Mouse (Mus musculus): ENCODE data around the gene Elk3. TPM values are rescaled to one million over a fixed set of nuclear protein-coding genes. Genes with fewer than 3 reads are reported as not detected.

Gene Elk3
- polyA plus RNA-seq, 1 experiment from 2014 or later, result 53.9 TPM

DNA sequence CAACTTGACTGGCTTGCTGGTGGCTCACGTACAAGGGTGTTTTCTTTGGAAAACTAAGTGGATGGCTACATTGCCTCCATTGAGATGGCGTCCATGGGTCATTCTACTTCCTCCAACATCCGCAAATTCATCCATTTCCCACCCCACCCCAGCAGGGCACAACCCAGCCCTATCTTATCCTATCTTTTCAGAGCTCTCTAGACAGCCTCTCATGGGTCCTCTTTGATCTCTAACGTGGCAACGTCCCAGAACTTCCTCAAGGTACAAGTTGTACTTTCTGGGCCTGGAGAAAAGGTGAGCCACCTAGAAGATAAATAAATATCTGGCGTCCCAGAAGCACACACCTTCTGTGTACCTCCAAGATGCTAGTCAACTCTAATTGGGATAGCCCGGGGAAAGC lies 17.3 kb downstream of the Elk3 start:
- no peaks in the 10 kb centered on the region for H3K9me3 ChIP-seq (replicated peaks; ENCODE audit: low read length)
- H3K27ac ChIP-seq, result 0 out of 2 replicates have a peak overlapping the region, but pooled peaks have one; percentile 76
- no peaks in the 10 kb centered on the region for H3K36me3 ChIP-seq (ENCODE audit: insufficient read depth, low read length)
- no peak overlapping the region for H3K9ac ChIP-seq (ENCODE audit: low read depth, low read length)
- DNase-seq (ENCODE audit: low spot score) (no peak), ATAC-seq (replicated peaks; ENCODE audit: low FRiP score, low read depth) (no peak)
- H3K4me2 ChIP-seq (ENCODE audit: low read length), result no peak overlapping the region
- WGBS, result 58% methylated on average over 7 of the region's 7 CpGs
- H3K4me1 ChIP-seq (replicated peaks; ENCODE audit: insufficient read depth, low read length), result peaks cover 17% of the 10 kb centered on the region
- H3K27me3 ChIP-seq (ENCODE audit: insufficient read depth, low read length), result no peaks in the 10 kb centered on the region
- no peak overlapping the region for H3K4me3 ChIP-seq (replicated peaks; ENCODE audit: low read depth, low read length)
- no peak for TF ChIP-seq CTCF (IDR thresholded peaks at IDR 0.05; ENCODE audit: low read depth)

DNA sequence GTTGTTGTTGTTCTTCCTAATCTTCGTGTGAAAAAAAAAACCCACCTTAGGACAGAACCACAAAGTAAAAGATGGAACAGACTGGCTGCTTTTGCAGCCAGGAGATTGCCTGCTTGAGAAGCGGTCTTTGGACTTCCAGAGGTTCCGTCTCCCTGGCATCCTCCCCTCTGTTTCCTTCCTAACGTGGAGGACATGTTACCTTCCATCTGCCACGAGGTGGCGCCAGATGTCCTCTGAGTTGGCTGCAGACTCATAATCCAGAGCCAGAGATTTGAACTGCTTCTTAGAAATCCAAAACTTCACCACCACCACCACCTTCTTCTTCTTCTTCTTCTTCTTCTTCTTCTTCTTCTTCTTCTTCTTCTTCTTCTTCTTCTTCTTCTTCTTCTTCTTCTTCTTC lies 19.1 kb downstream of the Elk3 start:
- peak; percentile 82 for TF ChIP-seq CTCF (IDR thresholded peaks at IDR 0.05; ENCODE audit: low read depth)
- 0 out of 2 replicates have a peak, but pooled peaks have one; percentile 52 for ATAC-seq (replicated peaks; ENCODE audit: low FRiP score, low read depth)

DNA sequence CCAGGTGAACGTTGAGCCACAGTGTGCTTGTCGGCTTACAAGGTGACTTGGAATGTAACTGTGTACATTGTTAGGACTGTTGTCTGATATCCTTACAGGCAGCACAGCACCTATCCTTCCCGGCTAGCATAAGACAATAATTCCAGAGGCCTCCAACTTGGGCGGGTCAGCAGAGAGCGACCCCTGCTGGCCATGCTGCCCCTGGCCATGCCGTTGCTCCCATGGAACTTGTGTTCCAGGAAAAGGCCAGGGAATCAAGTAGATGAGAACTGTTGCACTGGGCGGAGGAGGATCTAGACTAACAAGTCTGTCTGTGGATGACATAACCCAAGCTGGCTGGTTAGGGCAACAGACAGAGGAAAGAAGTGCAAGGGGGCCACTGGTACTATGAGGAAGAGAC lies 19.6 kb downstream of the Elk3 start:
- Histone ChIP-seq H3K36me3 (ENCODE audit: insufficient read depth, low read length) (0 out of 2 replicates have a peak, but pooled peaks cover 2% of the 10 kb centered on the region), H3K27me3 (ENCODE audit: insufficient read depth, low read length) (no peaks in the 10 kb centered on the region), H3K4me3 (replicated peaks; ENCODE audit: low read depth, low read length) (no peak overlapping the region), H3K9me3 (replicated peaks; ENCODE audit: low read length) (no peaks in the 10 kb centered on the region), H3K27ac (no peak overlapping the region), H3K9ac (ENCODE audit: low read depth, low read length) (no peak overlapping the region), H3K4me2 (ENCODE audit: low read length) (no peak overlapping the region), H3K4me1 (replicated peaks; ENCODE audit: insufficient read depth, low read length) (peaks cover 22% of the 10 kb centered on the region)
- WGBS, result 42% methylated on average over 7 of the region's 7 CpGs
- DNase-seq (ENCODE audit: low spot score), result peak; percentile 78
- TF ChIP-seq CTCF (IDR thresholded peaks at IDR 0.05; ENCODE audit: low read depth), result peak; percentile 89
- 0 out of 2 replicates have a peak, but pooled peaks have one; percentile 16 for ATAC-seq (replicated peaks; ENCODE audit: low FRiP score, low read depth)

More for the DNA sequence above, 19.1 kb downstream of the Elk3 start:
- DNase-seq (ENCODE audit: low spot score), result peak; percentile 92
- Histone ChIP-seq H3K27ac (no peak overlapping the region), H3K4me2 (ENCODE audit: low read length) (no peak overlapping the region), H3K9ac (ENCODE audit: low read depth, low read length) (no peak overlapping the region), H3K27me3 (ENCODE audit: insufficient read depth, low read length) (no peaks in the 10 kb centered on the region), H3K4me1 (replicated peaks; ENCODE audit: insufficient read depth, low read length) (peaks cover 22% of the 10 kb centered on the region), H3K9me3 (replicated peaks; ENCODE audit: low read length) (no peaks in the 10 kb centered on the region), H3K4me3 (replicated peaks; ENCODE audit: low read depth, low read length) (no peak overlapping the region), H3K36me3 (ENCODE audit: insufficient read depth, low read length) (0 out of 2 replicates have a peak, but pooled peaks cover 2% of the 10 kb centered on the region)
- WGBS, result 5% methylated on average over 6 of the region's 6 CpGs

DNA sequence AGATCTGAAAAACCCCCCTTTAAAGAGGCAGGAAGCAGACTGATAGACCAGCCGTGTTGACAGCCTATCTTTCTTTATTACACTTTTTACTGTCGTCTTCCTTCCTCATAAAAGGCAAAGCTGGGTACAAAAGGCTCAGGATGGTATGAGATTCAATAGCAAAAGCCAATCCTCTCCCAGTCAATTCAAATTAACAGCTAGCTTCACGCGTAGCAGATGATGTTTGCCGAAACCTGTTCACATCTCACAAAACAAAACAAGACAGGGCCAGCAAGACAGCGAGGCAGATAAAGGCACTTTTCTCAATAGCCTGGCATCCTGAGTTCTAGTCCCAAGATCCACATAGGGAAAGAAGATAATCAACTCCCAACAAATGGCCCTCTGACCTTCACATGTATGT lies 21.5 kb downstream of the Elk3 start:
- H3K36me3 ChIP-seq (ENCODE audit: insufficient read depth, low read length), result 0 out of 2 replicates have a peak, but pooled peaks cover 2% of the 10 kb centered on the region
- peaks cover 15% of the 10 kb centered on the region for H3K4me1 ChIP-seq (replicated peaks; ENCODE audit: insufficient read depth, low read length)
- no peak overlapping the region for H3K4me3 ChIP-seq (replicated peaks; ENCODE audit: low read depth, low read length)
- WGBS, result 61% methylated on average over 6 of the region's 6 CpGs
- no peak for TF ChIP-seq CTCF (IDR thresholded peaks at IDR 0.05; ENCODE audit: low read depth)
- ATAC-seq (replicated peaks; ENCODE audit: low FRiP score, low read depth), result no peak
- no peak overlapping the region for H3K4me2 ChIP-seq (ENCODE audit: low read length)
- H3K27ac ChIP-seq, result no peak overlapping the region
- no peak overlapping the region for H3K9ac ChIP-seq (ENCODE audit: low read depth, low read length)
- H3K27me3 ChIP-seq (ENCODE audit: insufficient read depth, low read length), result no peaks in the 10 kb centered on the region
- no peak for DNase-seq (ENCODE audit: low spot score)
- H3K9me3 ChIP-seq (replicated peaks; ENCODE audit: low read length), result no peaks in the 10 kb centered on the region

DNA sequence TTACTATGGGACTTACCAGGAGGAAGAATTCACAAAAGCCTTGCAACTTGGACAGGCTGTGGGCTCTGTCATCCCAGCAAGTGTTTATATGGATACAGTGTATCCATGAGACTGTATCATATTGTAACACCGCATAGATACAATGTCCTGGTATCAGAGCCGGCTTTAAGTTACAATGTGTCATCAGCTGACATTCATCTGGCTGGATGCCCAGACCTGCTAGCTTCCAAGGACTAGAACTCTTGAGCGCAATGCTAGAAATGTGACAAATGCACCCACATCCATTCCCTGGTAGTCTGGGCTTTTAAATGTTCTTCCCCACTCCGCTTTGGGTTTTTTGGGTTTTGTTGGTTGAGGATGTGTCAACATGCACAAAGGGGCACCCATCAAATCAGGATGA lies 22.6 kb downstream of the Elk3 start:
- DNase-seq (ENCODE audit: low spot score) (no peak), ATAC-seq (replicated peaks; ENCODE audit: low FRiP score, low read depth) (no peak)
- 0 out of 2 replicates have a peak, but pooled peaks cover 7% of the 10 kb centered on the region for H3K36me3 ChIP-seq (ENCODE audit: insufficient read depth, low read length)
- H3K27me3 ChIP-seq (ENCODE audit: insufficient read depth, low read length), result no peaks in the 10 kb centered on the region
- H3K9me3 ChIP-seq (replicated peaks; ENCODE audit: low read length), result no peaks in the 10 kb centered on the region
- no peak for TF ChIP-seq CTCF (IDR thresholded peaks at IDR 0.05; ENCODE audit: low read depth)
- H3K27ac ChIP-seq, result no peak overlapping the region
- H3K4me2 ChIP-seq (ENCODE audit: low read length), result no peak overlapping the region
- H3K9ac ChIP-seq (ENCODE audit: low read depth, low read length), result no peak overlapping the region
- H3K4me3 ChIP-seq (replicated peaks; ENCODE audit: low read depth, low read length), result no peak overlapping the region
- 0 out of 2 replicates have a peak, but pooled peaks cover 13% of the 10 kb centered on the region for H3K4me1 ChIP-seq (replicated peaks; ENCODE audit: insufficient read depth, low read length)
- WGBS, result 54% methylated on average over 4 of the region's 4 CpGs

DNA sequence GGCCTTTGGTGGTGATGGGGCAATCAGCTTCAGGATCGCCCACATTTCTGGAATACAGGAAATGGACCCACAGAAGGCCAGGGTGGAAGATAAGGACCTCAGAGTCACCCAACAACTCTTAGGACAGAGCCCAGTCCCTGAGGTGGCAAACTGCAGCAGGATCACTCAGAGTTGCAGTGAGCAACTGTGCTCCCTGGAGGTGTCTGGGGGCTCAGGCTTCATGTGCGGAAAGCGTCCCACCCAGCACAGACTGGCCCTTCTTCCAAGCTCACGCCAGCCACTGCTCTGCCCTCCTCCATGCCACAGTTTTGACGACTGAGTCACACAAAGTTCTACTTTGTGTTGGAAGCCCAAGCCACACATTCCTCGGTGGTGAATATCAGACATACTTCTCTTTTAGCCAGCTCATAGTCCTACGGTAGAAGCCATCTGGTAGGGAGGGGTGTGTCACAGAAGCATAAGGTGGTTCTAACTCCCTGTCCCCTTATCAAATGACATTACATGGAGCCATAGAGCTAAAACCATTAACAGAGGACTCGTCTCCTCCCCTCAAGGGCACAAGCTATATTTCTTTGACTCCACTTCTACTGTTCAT lies 23.3 kb downstream of the Elk3 start:
- Histone ChIP-seq H3K36me3 (ENCODE audit: insufficient read depth, low read length) (0 out of 2 replicates have a peak, but pooled peaks cover 7% of the 10 kb centered on the region), H3K9me3 (replicated peaks; ENCODE audit: low read length) (no peaks in the 10 kb centered on the region), H3K4me2 (ENCODE audit: low read length) (no peak overlapping the region), H3K27me3 (ENCODE audit: insufficient read depth, low read length) (no peaks in the 10 kb centered on the region), H3K4me1 (replicated peaks; ENCODE audit: insufficient read depth, low read length) (0 out of 2 replicates have a peak, but pooled peaks cover 13% of the 10 kb centered on the region), H3K9ac (ENCODE audit: low read depth, low read length) (no peak overlapping the region), H3K4me3 (replicated peaks; ENCODE audit: low read depth, low read length) (no peak overlapping the region), H3K27ac (no peak overlapping the region)
- ATAC-seq (replicated peaks; ENCODE audit: low FRiP score, low read depth) (no peak), DNase-seq (ENCODE audit: low spot score) (no peak)
- TF ChIP-seq CTCF (IDR thresholded peaks at IDR 0.05; ENCODE audit: low read depth), result no peak
- WGBS, result 90% methylated on average over 8 of the region's 8 CpGs
